Mouse (Mus musculus): ENCODE measurements around the gene Taar8a. TPM values are rescaled to one million over a fixed set of nuclear protein-coding genes. Genes with fewer than 3 reads are reported as not detected.
"Not testable (repeated sequence)": the region's sequence is repeated elsewhere in the genome, so short reads cannot be mapped to it uniquely, and the experiment has no call there.

Gene Taar8a
- polyA plus RNA-seq, 1 experiment: not detected

DNA sequence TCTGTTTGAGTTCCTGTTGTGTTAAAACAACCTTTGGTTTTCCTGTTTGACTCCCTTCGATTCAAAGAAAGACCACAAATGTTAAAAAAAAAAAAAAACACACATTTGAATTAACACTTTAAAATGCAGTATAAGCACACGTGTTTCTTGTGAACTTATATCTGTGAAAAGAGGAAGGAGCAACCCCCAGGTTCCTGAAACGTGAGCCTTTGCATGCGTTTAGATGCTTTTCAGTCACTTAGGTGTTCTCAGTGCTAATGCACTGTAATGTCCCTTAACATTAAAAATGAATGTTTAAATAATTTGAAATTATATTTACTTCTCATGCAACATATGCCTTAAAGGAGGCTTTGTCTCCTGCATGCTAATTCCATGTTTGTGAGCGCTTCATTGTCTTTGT lies 31.4 kb downstream of the Taar8a start:
- Histone ChIP-seq H3K4me3 (no peak overlapping the region), H3K4me2 (ENCODE audit: low read depth) (no peak overlapping the region), H3K36me3 (ENCODE audit: control insufficient read depth, insufficient read depth) (no peaks in the 10 kb centered on the region), H3K79me2 (ENCODE audit: control insufficient read depth, insufficient read depth) (no peaks in the 10 kb centered on the region), H3K27me3 (ENCODE audit: control insufficient read depth, insufficient read depth, insufficient read length) (no peaks in the 10 kb centered on the region), H3ac (ENCODE audit: control insufficient read depth, insufficient read length) (no peak overlapping the region)
- TF ChIP-seq E2F4 (IDR thresholded peaks at IDR 0.05; ENCODE audit: insufficient read depth): no peak
- no peak for TF ChIP-seq TCF12 (IDR thresholded peaks at IDR 0.05; ENCODE audit: insufficient read depth, poor library complexity, severe bottlenecking)
- TF ChIP-seq MYOG (IDR thresholded peaks at IDR 0.05; ENCODE audit: control insufficient read depth in 1 of 3, insufficient read depth in 1 of 3, insufficient read length in 2 of 3, low read depth in 2 of 3): no peak

DNA sequence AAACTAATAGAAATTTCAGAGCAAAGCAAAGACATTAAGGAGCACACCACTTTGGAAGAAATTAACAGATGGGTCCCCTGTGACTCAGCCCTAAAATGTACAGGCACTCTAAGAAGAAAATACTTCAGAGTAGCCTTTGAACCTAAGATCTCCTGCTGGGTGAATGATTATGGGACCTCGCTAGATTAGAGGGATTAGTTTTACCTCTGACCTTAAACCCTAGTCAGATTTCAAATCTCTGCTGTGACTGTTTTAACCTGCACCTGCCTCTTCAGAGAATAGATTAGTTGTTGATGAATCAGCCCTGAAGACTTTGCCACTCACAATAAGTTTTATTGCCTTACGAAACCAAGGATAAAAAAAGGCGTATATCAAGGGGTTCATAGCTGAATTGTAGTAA lies 31.9 kb downstream of the Taar8a start:
- no peaks in the 10 kb centered on the region for H3K36me3 ChIP-seq (ENCODE audit: control insufficient read depth, insufficient read depth)
- TF ChIP-seq TCF12 (IDR thresholded peaks at IDR 0.05; ENCODE audit: insufficient read depth, poor library complexity, severe bottlenecking) (no peak), MAX (IDR thresholded peaks at IDR 0.05; ENCODE audit: low read depth) (no peak), TCF3 (IDR thresholded peaks at IDR 0.05; ENCODE audit: insufficient read length, low read depth) (no peak), MYOG (IDR thresholded peaks at IDR 0.05; ENCODE audit: control insufficient read depth in 1 of 3, insufficient read depth in 1 of 3, insufficient read length in 2 of 3, low read depth in 2 of 3) (no peak), E2F4 (IDR thresholded peaks at IDR 0.05; ENCODE audit: insufficient read depth) (no peak), USF1 (IDR thresholded peaks at IDR 0.05; ENCODE audit: low read depth) (no peak), REST (IDR thresholded peaks at IDR 0.05; ENCODE audit: insufficient read depth, insufficient read length) (no peak), POLR2AphosphoS2 (IDR thresholded peaks at IDR 0.05; ENCODE audit: insufficient read length, low read depth) (no peak), POLR2A (IDR thresholded peaks at IDR 0.05; ENCODE audit: insufficient read length, low read depth) (no peak)
- H3K27me3 ChIP-seq (ENCODE audit: control insufficient read depth, insufficient read depth, insufficient read length): no peaks in the 10 kb centered on the region
- no peak overlapping the region for H3K4me2 ChIP-seq (ENCODE audit: low read depth)
- H3ac ChIP-seq (ENCODE audit: control insufficient read depth, insufficient read length): no peak overlapping the region
- H3K79me2 ChIP-seq (ENCODE audit: control insufficient read depth, insufficient read depth): no peaks in the 10 kb centered on the region
- H3K4me3 ChIP-seq: no peak overlapping the region

DNA sequence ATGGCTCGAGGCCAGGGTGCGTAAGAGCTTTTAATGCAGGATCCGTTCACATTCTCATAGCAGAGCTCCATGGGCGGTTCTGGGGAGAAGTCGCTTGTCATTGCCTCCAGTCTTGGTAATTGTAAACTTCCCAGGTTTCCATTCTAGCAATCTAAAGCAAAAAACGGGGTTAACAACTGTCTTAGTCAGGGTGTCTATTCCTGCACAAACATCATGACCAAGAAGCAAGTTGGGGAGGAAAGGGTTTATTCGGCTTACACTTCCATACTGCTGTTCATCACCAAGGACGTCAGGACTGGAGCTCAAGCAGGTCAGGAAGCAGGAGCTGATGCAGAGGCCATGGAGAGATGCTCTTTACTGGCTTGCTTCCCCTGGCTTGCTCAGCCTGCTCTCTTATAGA lies 33.1 kb downstream of the Taar8a start, which contains the start of gene Taar9:
Gene Taar9 (minus strand): TSS at position 101 of the 400 bp plus-strand sequence.
- H3K4me2 ChIP-seq (ENCODE audit: low read depth); H3K79me2 ChIP-seq (ENCODE audit: control insufficient read depth, insufficient read depth): not testable (repeated sequence)

DNA sequence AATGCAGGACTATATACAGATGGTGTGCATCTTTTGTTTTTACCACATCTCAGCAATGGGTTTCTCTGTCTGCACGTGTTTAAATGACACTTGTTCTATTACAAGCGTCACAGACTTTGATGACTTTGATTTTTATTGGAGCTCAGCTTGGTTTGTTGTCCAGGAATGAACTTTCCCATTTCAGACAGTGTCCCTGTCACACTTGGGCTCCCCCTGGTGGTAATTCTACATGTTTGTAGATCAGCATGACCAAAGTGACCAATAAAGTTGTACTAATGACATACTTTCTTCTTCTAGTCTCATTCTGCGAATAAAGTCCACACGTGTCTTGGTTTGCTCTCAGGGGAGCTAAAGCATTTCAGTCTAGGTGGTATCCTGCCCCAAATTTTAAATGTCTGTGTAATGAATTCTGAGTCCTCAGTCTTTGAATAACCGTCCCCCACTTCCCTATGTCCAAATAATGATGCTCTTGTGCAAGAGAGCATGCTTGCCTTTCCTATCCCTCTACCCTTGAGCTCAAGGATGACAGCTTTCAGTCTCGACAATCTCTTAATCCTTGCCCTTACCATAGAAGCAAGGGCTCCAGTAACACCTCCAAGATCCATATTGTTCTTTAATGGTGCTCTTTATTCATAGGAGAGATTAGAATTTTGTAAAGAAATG lies 34.9 kb downstream of the Taar8a start:
- Histone ChIP-seq H3K36me3 (ENCODE audit: control insufficient read depth, insufficient read depth) (no peaks in the 10 kb centered on the region), H3ac (ENCODE audit: control insufficient read depth, insufficient read length) (no peak overlapping the region), H3K79me2 (ENCODE audit: control insufficient read depth, insufficient read depth) (no peaks in the 10 kb centered on the region), H3K27me3 (ENCODE audit: control insufficient read depth, insufficient read depth, insufficient read length) (no peaks in the 10 kb centered on the region), H3K4me3 (no peak overlapping the region), H3K4me2 (ENCODE audit: low read depth) (no peak overlapping the region)
- no peak for TF ChIP-seq SRF (IDR thresholded peaks at IDR 0.05; ENCODE audit: control insufficient read depth, insufficient read length, low read depth)
- TF ChIP-seq USF1 (IDR thresholded peaks at IDR 0.05; ENCODE audit: low read depth): no peak
- no peak for TF ChIP-seq MYOG (IDR thresholded peaks at IDR 0.05; ENCODE audit: control insufficient read depth in 1 of 3, insufficient read depth in 1 of 3, insufficient read length in 2 of 3, low read depth in 2 of 3)

More for the DNA sequence above, 33.1 kb downstream of the Taar8a start, which contains the start of gene Taar9:
- H3K4me3 ChIP-seq; H3K27me3 ChIP-seq (ENCODE audit: control insufficient read depth, insufficient read depth, insufficient read length); H3K36me3 ChIP-seq (ENCODE audit: control insufficient read depth, insufficient read depth); H3ac ChIP-seq (ENCODE audit: control insufficient read depth, insufficient read length): not testable (repeated sequence)

Other genes with a start within 250 kb of the Taar8a start
- gene Vnn3, start 225.0 kb upstream of the Taar8a start, polyA plus RNA-seq (2012; fragmentation: generic; extraction: Trizol): not detected
- not detected for gene Vnn1, start 181.8 kb upstream of the Taar8a start, polyA plus RNA-seq (2012; fragmentation: generic; extraction: Trizol)
- not detected for gene Taar1, start 156.1 kb upstream of the Taar8a start, polyA plus RNA-seq (2012; fragmentation: generic; extraction: Trizol)
- gene Taar2, start 137.9 kb upstream of the Taar8a start, polyA plus RNA-seq (2012; fragmentation: generic; extraction: Trizol): not detected
- gene Taar3, start 126.9 kb upstream of the Taar8a start, polyA plus RNA-seq (2012; fragmentation: generic; extraction: Trizol): not detected
- gene Taar4, start 116.0 kb upstream of the Taar8a start, polyA plus RNA-seq (2012; fragmentation: generic; extraction: Trizol): not detected
- not detected for gene Taar5, start 105.8 kb upstream of the Taar8a start, polyA plus RNA-seq (2012; fragmentation: generic; extraction: Trizol)
- not detected for gene Taar6, start 90.9 kb upstream of the Taar8a start, polyA plus RNA-seq (2012; fragmentation: generic; extraction: Trizol)
- not detected for gene Taar7a, start 83.0 kb upstream of the Taar8a start, polyA plus RNA-seq (2012; fragmentation: generic; extraction: Trizol)
- gene Taar7b, start 76.6 kb upstream of the Taar8a start, polyA plus RNA-seq (2012; fragmentation: generic; extraction: Trizol): not detected
- gene Taar7d, start 49.3 kb upstream of the Taar8a start, polyA plus RNA-seq (2012; fragmentation: generic; extraction: Trizol): not detected
- not detected for gene Taar7e, start 38.9 kb upstream of the Taar8a start, polyA plus RNA-seq (2012; fragmentation: generic; extraction: Trizol)
- not detected for gene Taar7f, start 27.0 kb upstream of the Taar8a start, polyA plus RNA-seq (2012; fragmentation: generic; extraction: Trizol)
- not detected for gene Taar8b, start 15.8 kb downstream of the Taar8a start, polyA plus RNA-seq (2012; fragmentation: generic; extraction: Trizol)
- gene Taar8c, start 25.4 kb downstream of the Taar8a start, polyA plus RNA-seq (2012; fragmentation: generic; extraction: Trizol): not detected
- not detected for gene Taar9, start 33.0 kb downstream of the Taar8a start, polyA plus RNA-seq (2012; fragmentation: generic; extraction: Trizol)
- 54.6 TPM for gene Stx7, start 72.8 kb downstream of the Taar8a start, polyA plus RNA-seq (2012; fragmentation: generic; extraction: Trizol)
- not detected for gene Moxd1, start 147.0 kb downstream of the Taar8a start, polyA plus RNA-seq (2012; fragmentation: generic; extraction: Trizol)

Measured in myocyte (in vitro differentiated cells).